Mouse (Mus musculus): ENCODE measurements around the gene Ccdc73. TPM values are rescaled to one million over a fixed set of nuclear protein-coding genes. Genes with fewer than 3 reads are reported as not detected.
"Not testable (repeated sequence)": the region's sequence is repeated elsewhere in the genome, so short reads cannot be mapped to it uniquely, and the experiment has no call there.

The Ccdc73 gene
- 4.5 and 4.7 TPM in 2 replicates for polyA plus RNA-seq (2015; fragmentation: Nextera tagmentation; extraction: Ambion mirVana)

DNA sequence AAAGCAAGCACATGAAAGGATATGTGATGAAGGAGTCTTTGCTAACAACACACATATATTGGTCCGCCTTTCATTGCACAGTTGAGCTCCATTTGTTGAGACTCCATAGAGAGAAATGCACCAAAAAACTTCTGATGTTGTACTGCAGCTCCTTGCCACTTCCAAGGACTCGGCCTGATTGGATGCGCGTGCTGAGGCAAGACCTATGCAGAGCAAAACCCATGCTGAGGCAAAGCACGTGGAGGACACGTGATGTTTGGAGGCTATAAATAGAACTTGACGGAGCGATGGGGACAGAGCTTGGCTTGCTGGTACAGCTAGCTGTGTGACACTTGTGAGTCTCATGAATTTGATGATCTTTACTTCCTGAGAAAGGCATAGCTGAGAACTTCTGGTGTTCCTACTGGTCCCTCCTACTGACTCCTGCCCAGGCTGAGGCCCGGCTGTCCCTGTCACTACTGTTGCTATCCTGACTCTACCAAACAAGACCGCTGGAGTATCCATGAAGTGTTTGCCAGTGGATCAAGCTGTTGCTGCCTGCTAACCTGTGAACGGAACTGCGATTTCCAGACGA is at the start of gene Ccdc73:
Gene Ccdc73, plus strand, starts transcription at position 524 of the 574 bp plus-strand sequence.
- ATAC-seq (ENCODE audit: low FRiP score, low TSS enrichment) = no peak
- H3K4me2 ChIP-seq (replicated peaks; ENCODE audit: low read depth, low read length) = no peak within 1 kb of the TSS
- no peaks in the 10 kb centered on the region for H3K4me1 ChIP-seq (ENCODE audit: insufficient read depth, low read length)
- WGBS = 95% methylated on average over 13 of the region's 13 CpGs
- no peaks in the 10 kb centered on the region for H3K27me3 ChIP-seq (ENCODE audit: insufficient read depth, low read length)
- H3K9me3 ChIP-seq (ENCODE audit: low read length) = no peaks in the 10 kb centered on the region
- no peak within 1 kb of the TSS for H3K9ac ChIP-seq (replicated peaks; ENCODE audit: low read length)
- H3K4me3 ChIP-seq (ENCODE audit: low read length) = no peak within 1 kb of the TSS
- no peak within 1 kb of the TSS for H3K27ac ChIP-seq (ENCODE audit: low read length)
- H3K36me3 ChIP-seq (ENCODE audit: insufficient read depth, low read length) = no peaks in the 10 kb centered on the region

DNA sequence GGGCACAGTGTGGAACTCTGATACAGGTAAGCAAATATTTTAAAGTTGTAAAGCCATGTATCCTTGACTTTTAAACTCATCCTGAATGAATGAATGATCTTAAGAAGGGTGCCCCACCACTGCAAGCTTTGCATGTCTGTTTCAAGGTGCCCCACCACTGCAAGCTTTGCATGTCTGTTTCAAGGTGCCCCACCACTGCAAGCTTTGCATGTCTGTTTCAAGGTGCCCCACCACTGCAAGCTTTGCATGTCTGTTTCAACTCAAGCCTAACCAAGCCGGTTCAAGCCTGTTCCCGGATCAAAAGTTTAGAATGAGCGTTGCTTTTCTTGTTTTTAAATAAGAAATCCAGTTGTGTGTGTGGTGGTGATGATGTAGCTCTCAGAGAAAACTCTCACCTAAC is 48.8 kb upstream of the Ccdc73 start:
- H3K9ac ChIP-seq (replicated peaks; ENCODE audit: low read length); H3K36me3 ChIP-seq (ENCODE audit: insufficient read depth, low read length); H3K4me3 ChIP-seq (ENCODE audit: low read length); ATAC-seq (ENCODE audit: low FRiP score, low TSS enrichment); H3K27ac ChIP-seq (ENCODE audit: low read length); H3K9me3 ChIP-seq (ENCODE audit: low read length); H3K27me3 ChIP-seq (ENCODE audit: insufficient read depth, low read length): not testable (repeated sequence)
- 86% methylated on average over 3 of the region's 3 CpGs for WGBS
- Histone ChIP-seq H3K4me2 (replicated peaks; ENCODE audit: low read depth, low read length) (peak overlapping the region; percentile 12; the same call in 1 of the 2 replicates), H3K4me1 (ENCODE audit: insufficient read depth, low read length) (peaks cover 11% of the 10 kb centered on the region; the same call in 1 of the 2 replicates)

DNA sequence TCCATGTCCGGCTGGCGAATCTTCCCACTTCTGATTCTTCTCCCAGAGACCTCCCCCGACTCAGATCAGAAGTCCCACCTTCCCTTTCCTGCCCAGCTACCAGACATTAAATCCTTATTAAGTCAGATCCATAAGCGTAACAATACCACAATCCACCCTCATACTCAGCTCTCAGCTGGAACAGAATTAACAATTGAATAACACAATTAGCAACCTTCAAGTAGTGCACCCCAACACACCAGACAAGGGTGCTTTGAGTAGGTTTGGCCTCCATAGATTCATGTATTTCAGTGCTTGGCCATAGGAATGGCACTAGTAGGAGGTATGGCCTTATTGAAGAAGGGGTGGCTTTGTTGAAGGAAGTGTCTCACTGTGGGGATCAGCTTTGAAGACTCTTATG is 41.4 kb upstream of the Ccdc73 start:
- Histone ChIP-seq H3K4me3 (ENCODE audit: low read length) (no peak overlapping the region), H3K27ac (ENCODE audit: low read length) (no peak overlapping the region), H3K9me3 (ENCODE audit: low read length) (no peaks in the 10 kb centered on the region), H3K4me2 (replicated peaks; ENCODE audit: low read depth, low read length) (no peak overlapping the region), H3K36me3 (ENCODE audit: insufficient read depth, low read length) (no peaks in the 10 kb centered on the region), H3K9ac (replicated peaks; ENCODE audit: low read length) (no peak overlapping the region), H3K27me3 (ENCODE audit: insufficient read depth, low read length) (no peaks in the 10 kb centered on the region), H3K4me1 (ENCODE audit: insufficient read depth, low read length) (no peaks in the 10 kb centered on the region)
- ATAC-seq (ENCODE audit: low FRiP score, low TSS enrichment) = no peak
- WGBS = 92% methylated on average over 4 of the region's 4 CpGs

DNA sequence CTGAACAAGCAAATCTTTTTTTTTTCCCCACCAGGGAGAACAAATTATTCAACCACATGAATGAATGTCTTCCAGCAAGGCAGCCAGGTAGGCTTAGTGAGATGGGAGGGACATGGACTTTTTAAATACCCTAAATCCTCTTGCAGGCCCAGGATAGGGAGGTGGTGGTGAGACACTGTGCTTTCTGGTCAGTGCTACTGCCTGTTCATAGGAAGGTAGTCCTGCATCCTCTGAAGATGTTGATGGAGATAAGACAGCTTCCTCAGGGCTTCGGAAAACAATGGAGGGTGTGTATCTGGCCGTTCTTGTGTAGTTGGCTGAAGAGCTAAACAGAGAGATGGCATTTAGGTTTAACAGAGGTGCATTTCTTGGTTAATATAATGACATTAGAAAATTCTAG is 35.1 kb upstream of the Ccdc73 start:
- no peaks in the 10 kb centered on the region for H3K9me3 ChIP-seq (ENCODE audit: low read length)
- no peaks in the 10 kb centered on the region for H3K4me1 ChIP-seq (ENCODE audit: insufficient read depth, low read length)
- WGBS = 72% methylated on average over 2 of the region's 2 CpGs
- H3K27ac ChIP-seq (ENCODE audit: low read length) = no peak overlapping the region
- no peak for ATAC-seq (ENCODE audit: low FRiP score, low TSS enrichment)
- no peak overlapping the region for H3K4me2 ChIP-seq (replicated peaks; ENCODE audit: low read depth, low read length)
- no peaks in the 10 kb centered on the region for H3K27me3 ChIP-seq (ENCODE audit: insufficient read depth, low read length)
- no peaks in the 10 kb centered on the region for H3K36me3 ChIP-seq (ENCODE audit: insufficient read depth, low read length)
- no peak overlapping the region for H3K4me3 ChIP-seq (ENCODE audit: low read length)
- H3K9ac ChIP-seq (replicated peaks; ENCODE audit: low read length) = no peak overlapping the region

DNA sequence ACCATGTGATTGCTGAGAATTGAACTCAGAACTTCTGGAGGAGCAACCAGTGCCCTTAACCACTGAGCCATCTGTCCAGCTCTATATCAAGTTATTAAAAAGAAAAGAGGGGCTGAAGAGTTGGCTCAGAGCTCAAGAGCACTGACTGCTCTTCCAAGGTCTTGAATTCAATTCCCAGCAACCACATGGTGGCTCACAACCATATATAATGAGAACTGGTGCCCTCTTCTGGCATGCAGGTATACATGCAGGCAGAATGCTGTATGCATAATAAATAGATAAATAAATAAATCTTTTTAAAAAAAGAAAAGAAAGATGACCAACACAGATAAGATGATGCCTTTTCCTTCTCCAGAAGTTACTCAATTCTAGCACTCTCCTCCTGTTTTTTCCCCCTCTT is 26.6 kb upstream of the Ccdc73 start:
- Histone ChIP-seq H3K9me3 (ENCODE audit: low read length) (no peaks in the 10 kb centered on the region), H3K4me3 (ENCODE audit: low read length) (no peak overlapping the region), H3K27ac (ENCODE audit: low read length) (no peak overlapping the region), H3K9ac (replicated peaks; ENCODE audit: low read length) (no peak overlapping the region), H3K4me1 (ENCODE audit: insufficient read depth, low read length) (no peaks in the 10 kb centered on the region), H3K36me3 (ENCODE audit: insufficient read depth, low read length) (peaks cover 4% of the 10 kb centered on the region; the same call in 1 of the 2 replicates), H3K4me2 (replicated peaks; ENCODE audit: low read depth, low read length) (no peak overlapping the region), H3K27me3 (ENCODE audit: insufficient read depth, low read length) (no peaks in the 10 kb centered on the region)
- no peak for ATAC-seq (ENCODE audit: low FRiP score, low TSS enrichment)

DNA sequence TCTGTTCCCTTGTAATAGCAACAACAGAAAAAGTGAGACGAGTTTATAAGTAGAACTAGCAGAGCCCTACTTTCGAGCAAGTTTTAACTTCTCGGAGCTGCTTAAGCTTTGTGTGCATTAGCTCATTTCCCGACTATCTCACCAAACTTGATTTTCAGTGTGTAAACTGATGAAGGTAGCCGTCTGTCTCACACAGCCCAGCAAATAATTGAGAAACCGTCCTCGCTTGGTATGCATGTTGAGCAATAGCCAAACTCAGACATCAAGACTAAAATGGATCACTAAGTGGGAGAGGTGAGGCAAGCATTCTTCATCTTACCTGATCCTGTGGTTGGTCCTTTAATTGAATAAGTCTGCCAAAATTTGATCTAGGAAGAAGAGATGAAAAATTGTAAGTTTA is 25.9 kb upstream of the Ccdc73 start:
- Histone ChIP-seq H3K4me1 (ENCODE audit: insufficient read depth, low read length) (no peaks in the 10 kb centered on the region), H3K36me3 (ENCODE audit: insufficient read depth, low read length) (peaks cover 4% of the 10 kb centered on the region; the same call in 1 of the 2 replicates), H3K27me3 (ENCODE audit: insufficient read depth, low read length) (no peaks in the 10 kb centered on the region), H3K27ac (ENCODE audit: low read length) (no peak overlapping the region), H3K9me3 (ENCODE audit: low read length) (no peaks in the 10 kb centered on the region), H3K4me2 (replicated peaks; ENCODE audit: low read depth, low read length) (no peak overlapping the region), H3K9ac (replicated peaks; ENCODE audit: low read length) (no peak overlapping the region), H3K4me3 (ENCODE audit: low read length) (no peak overlapping the region)
- 86% methylated on average over 7 of the region's 7 CpGs for WGBS
- no peak for ATAC-seq (ENCODE audit: low FRiP score, low TSS enrichment)

DNA sequence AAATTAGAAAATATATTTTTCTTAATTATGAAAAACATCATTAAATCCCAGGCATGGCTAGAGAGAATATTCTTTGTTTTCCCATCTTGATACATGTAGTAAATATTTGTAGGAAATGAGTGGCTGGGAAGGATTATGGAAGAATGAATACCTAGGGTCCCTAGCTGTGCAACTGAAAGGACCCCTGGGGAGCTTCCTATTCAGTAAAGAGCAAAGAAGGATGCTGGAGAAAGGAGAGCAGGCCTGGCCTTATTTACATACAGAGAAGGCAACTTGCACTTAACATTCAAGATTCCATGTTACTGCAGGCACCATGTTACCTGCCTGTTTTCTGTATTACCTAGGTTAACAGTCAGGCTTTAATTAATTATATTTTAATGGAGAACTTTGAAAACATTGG is 25.0 kb upstream of the Ccdc73 start:
- Histone ChIP-seq H3K36me3 (ENCODE audit: insufficient read depth, low read length) (peaks cover 4% of the 10 kb centered on the region; the same call in 1 of the 2 replicates), H3K27ac (ENCODE audit: low read length) (no peak overlapping the region), H3K4me2 (replicated peaks; ENCODE audit: low read depth, low read length) (no peak overlapping the region), H3K4me3 (ENCODE audit: low read length) (no peak overlapping the region), H3K27me3 (ENCODE audit: insufficient read depth, low read length) (no peaks in the 10 kb centered on the region), H3K9ac (replicated peaks; ENCODE audit: low read length) (no peak overlapping the region), H3K4me1 (ENCODE audit: insufficient read depth, low read length) (no peaks in the 10 kb centered on the region), H3K9me3 (ENCODE audit: low read length) (no peaks in the 10 kb centered on the region)
- ATAC-seq (ENCODE audit: low FRiP score, low TSS enrichment) = no peak

DNA sequence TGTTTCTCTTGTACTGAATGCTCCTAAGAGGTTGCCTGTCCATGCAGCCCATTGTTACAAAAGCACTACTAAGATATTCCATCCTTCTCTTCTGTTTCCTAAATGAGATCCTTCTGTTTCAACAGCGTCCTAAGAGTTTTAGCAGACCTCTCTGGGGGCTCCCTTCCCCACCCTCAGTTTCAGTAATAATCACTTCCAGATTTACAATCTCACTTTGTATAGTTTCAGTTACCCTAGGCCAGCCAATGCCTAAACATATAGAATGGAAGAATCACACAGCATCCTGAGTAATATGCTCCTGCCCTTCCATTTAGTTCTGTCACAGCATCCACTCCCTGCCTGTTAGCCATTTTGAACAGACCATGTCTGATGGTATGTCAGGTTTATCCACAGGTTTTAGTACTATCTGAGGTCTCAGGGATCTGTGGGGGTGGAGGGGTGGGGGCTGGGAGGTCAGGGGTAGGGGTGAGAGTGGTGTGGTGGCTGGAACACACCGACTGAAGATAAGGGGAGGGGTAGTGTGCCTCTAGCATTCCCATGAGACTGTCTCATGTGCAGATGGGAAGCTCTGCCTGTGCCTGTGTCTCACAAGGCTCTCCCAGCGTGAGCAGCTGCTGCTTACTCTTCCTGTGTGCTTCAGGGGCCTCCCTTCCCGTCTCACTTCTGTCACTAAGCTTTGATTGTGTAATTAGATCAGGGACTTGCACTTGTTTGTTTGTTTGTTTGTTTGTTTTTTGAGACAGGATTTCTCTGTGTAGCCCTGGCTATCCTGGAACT is 20.8 kb upstream of the Ccdc73 start:
- H3K4me2 ChIP-seq (replicated peaks; ENCODE audit: low read depth, low read length) = no peak overlapping the region
- H3K9ac ChIP-seq (replicated peaks; ENCODE audit: low read length) = no peak overlapping the region
- 54% methylated on average over 4 of the region's 4 CpGs for WGBS
- H3K4me3 ChIP-seq (ENCODE audit: low read length) = no peak overlapping the region
- ATAC-seq (ENCODE audit: low FRiP score, low TSS enrichment) = no peak
- H3K36me3 ChIP-seq (ENCODE audit: insufficient read depth, low read length) = no peaks in the 10 kb centered on the region
- H3K4me1 ChIP-seq (ENCODE audit: insufficient read depth, low read length) = peaks cover 5% of the 10 kb centered on the region
- no peaks in the 10 kb centered on the region for H3K9me3 ChIP-seq (ENCODE audit: low read length)
- no peak overlapping the region for H3K27ac ChIP-seq (ENCODE audit: low read length)
- peaks cover 4% of the 10 kb centered on the region for H3K27me3 ChIP-seq (ENCODE audit: insufficient read depth, low read length)

DNA sequence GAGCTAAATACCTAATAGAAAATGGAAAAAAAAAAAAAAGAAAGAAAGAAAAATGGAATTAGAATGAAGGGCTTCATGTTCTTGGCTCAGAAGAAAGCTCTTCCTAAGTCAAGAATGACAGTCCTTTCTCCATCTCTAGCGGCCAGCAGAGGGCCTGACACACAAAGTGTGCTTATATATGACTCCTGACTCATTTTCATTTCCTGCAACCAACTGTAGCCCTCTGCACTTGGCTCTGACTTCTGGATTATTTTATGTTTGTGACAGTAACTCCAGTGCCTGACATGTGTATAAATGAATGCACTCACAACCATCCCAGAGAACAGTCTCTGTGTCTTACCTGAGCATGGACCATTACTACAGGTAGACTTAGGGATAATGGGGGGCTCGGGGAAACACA is 20.0 kb upstream of the Ccdc73 start:
- ATAC-seq (ENCODE audit: low FRiP score, low TSS enrichment) = no peak
- Histone ChIP-seq H3K4me2 (replicated peaks; ENCODE audit: low read depth, low read length) (no peak overlapping the region), H3K36me3 (ENCODE audit: insufficient read depth, low read length) (no peaks in the 10 kb centered on the region), H3K9ac (replicated peaks; ENCODE audit: low read length) (no peak overlapping the region), H3K27ac (ENCODE audit: low read length) (no peak overlapping the region), H3K4me3 (ENCODE audit: low read length) (no peak overlapping the region), H3K27me3 (ENCODE audit: insufficient read depth, low read length) (peaks cover 4% of the 10 kb centered on the region), H3K9me3 (ENCODE audit: low read length) (no peaks in the 10 kb centered on the region), H3K4me1 (ENCODE audit: insufficient read depth, low read length) (peaks cover 5% of the 10 kb centered on the region)
- 48% methylated on average over 2 of the region's 2 CpGs for WGBS

Data from kidney, embryonic 16.5 days (tissue).